Mouse (Mus musculus) forebrain, embryonic 11.5 days (tissue): Measurements from ENCODE around the gene Fbf1. TPM values are rescaled to one million over a fixed set of nuclear protein-coding genes. Genes with fewer than 3 reads are reported as not detected.

ENCODE experiments used
- ATAC-seq: fragments of 200-750 bp; cut with Nextera tagmentation; replicated peaks from 2 replicates; pipeline ENCODE4 v1.8.0; 2017; ENCODE audit warnings: moderate TSS enrichment; ENCODE audit not compliant: low FRiP score
- DNase-seq: peaks from one replicate; pipeline ENCODE4 v3.0.0-alpha.2; 2017; ENCODE audit warnings: low spot score
- H3K27ac ChIP-seq: fragments of 300-500 bp; sonication (generic); 2 replicates; pipeline ENCODE4 v1.5.1; 2014; ENCODE audit warnings: low read depth, low read length
- H3K27me3 ChIP-seq: fragments of 300-500 bp; sonication (generic); 2 replicates; pipeline ENCODE4 v1.6.1; 2014; ENCODE audit warnings: mild to moderate bottlenecking, low read length, mixed read lengths; ENCODE audit not compliant: control insufficient read depth, insufficient read depth
- H3K36me3 ChIP-seq: fragments of 300-500 bp; sonication (generic); 2 replicates; pipeline ENCODE4 v1.6.1; 2014; ENCODE audit warnings: mild to moderate bottlenecking, low read length, moderate library complexity, mixed read lengths; ENCODE audit not compliant: control insufficient read depth, insufficient read depth
- H3K4me1 ChIP-seq: fragments of 300-500 bp; sonication (generic); replicated peaks from 2 replicates; pipeline ENCODE4 v1.6.1; 2014; ENCODE audit warnings: low read length, mixed read lengths; ENCODE audit not compliant: control insufficient read depth, insufficient read depth
- H3K4me2 ChIP-seq: fragments of 300-500 bp; sonication (generic); 2 replicates; pipeline ENCODE4 v1.6.1; 2014; ENCODE audit warnings: low read depth, mild to moderate bottlenecking, low read length, moderate library complexity, mixed read lengths; ENCODE audit not compliant: severe bottlenecking
- H3K4me3 ChIP-seq: fragments of 300-500 bp; sonication (generic); 2 replicates; pipeline ENCODE4 v1.5.1; 2014; ENCODE audit warnings: low read depth, low read length
- H3K9ac ChIP-seq: fragments of 300-500 bp; sonication (generic); 2 replicates; pipeline ENCODE4 v1.6.1; 2014; ENCODE audit warnings: low read length
- H3K9me3 ChIP-seq: fragments of 300-500 bp; sonication (generic); 2 replicates; pipeline ENCODE4 v1.6.1; 2016; ENCODE audit warnings: low read length, mixed read lengths; ENCODE audit not compliant: control insufficient read depth
- WGBS: fragments of 180-500 bp; shearing (Covaris S2); extraction: QIAGEN DNeasy Blood & Tissue Kit; methylation state at CpG from one replicate; pipeline ENCODE4 v1.1.7; 2014; 5-methylcytosine and 5-hydroxymethylcytosine counted together
- polyA plus RNA-seq: library from polyadenylated mRNA; unstranded; fragments of >200 nt; fragmentation: Nextera tagmentation; extraction: Ambion mirVana; gene quantifications from 2 replicates; pipeline ENCODE4 v1.2.1, GENCODE M21; 2014

Gene Fbf1
- polyA plus RNA-seq, 1 experiment from 2014 or later = 60.3 TPM

- Histone ChIP-seq H3K4me2 (no peak overlapping the region), H3K27ac (no peak overlapping the region), H3K9me3 (no peaks in the 10 kb centered on the region), H3K4me1 (no peaks in the 10 kb centered on the region), H3K9ac (no peak overlapping the region), H3K4me3 (no peak overlapping the region), H3K36me3 (no peaks in the 10 kb centered on the region), H3K27me3 (no peaks in the 10 kb centered on the region)
- 82% methylated on average over 4 of the region's 4 CpGs for WGBS
- DNase-seq (no peak), ATAC-seq (no peak)
Observed at GRCm38 (mm10) chr11:116206678-116207077, 38.7 kb upstream of the Fbf1 start.

- ATAC-seq (no peak), DNase-seq (no peak)
- no peaks in the 10 kb centered on the region for H3K9me3 ChIP-seq
- H3K4me1 ChIP-seq = no peaks in the 10 kb centered on the region
- no peak overlapping the region for H3K9ac ChIP-seq
- 94% methylated on average over 3 of the region's 3 CpGs for WGBS
- no peak overlapping the region for H3K4me3 ChIP-seq
- H3K36me3 ChIP-seq = no peaks in the 10 kb centered on the region
- no peaks in the 10 kb centered on the region for H3K27me3 ChIP-seq
- no peak overlapping the region for H3K4me2 ChIP-seq
- H3K27ac ChIP-seq = no peak overlapping the region
Observed at GRCm38 (mm10) chr11:116203150-116203549, 35.2 kb upstream of the Fbf1 start.

- Histone ChIP-seq H3K36me3 (no peaks in the 10 kb centered on the region), H3K9ac (no peak overlapping the region), H3K27me3 (no peaks in the 10 kb centered on the region), H3K4me1 (0 out of 2 replicates have a peak, but pooled peaks cover 2% of the 10 kb centered on the region), H3K9me3 (no peaks in the 10 kb centered on the region), H3K4me3 (no peak overlapping the region), H3K4me2 (no peak overlapping the region), H3K27ac (no peak overlapping the region)
- no peak for ATAC-seq
- DNase-seq = no peak
- WGBS = 90% methylated on average over 2 of the region's 2 CpGs
Observed at GRCm38 (mm10) chr11:116201151-116201550, 33.2 kb upstream of the Fbf1 start.

- Histone ChIP-seq H3K4me3 (peak within 1 kb of the TSS; percentile 82), H3K27me3 (no peaks in the 10 kb centered on the region), H3K36me3 (no peaks in the 10 kb centered on the region), H3K4me1 (0 out of 2 replicates have a peak, but pooled peaks cover 2% of the 10 kb centered on the region), H3K9ac (peak within 1 kb of the TSS; percentile 87), H3K27ac (peak within 1 kb of the TSS; percentile 93), H3K9me3 (no peaks in the 10 kb centered on the region), H3K4me2 (peak within 1 kb of the TSS; percentile 70)
- ATAC-seq (peak; percentile 98), DNase-seq (peak; percentile 98)
- under 1% methylated on average over 61 of the region's 62 CpGs for WGBS
Observed at GRCm38 (mm10) chr11:116198639-116199531, 30.9 kb upstream of the Fbf1 start, which contains the start of the genes Ten1 and Acox1. Ten1 (plus strand) TSS chr11:116198855. Acox1 (minus strand) TSS chr11:116199045.

- Histone ChIP-seq H3K4me2 (peak overlapping the region; percentile 70), H3K4me1 (0 out of 2 replicates have a peak, but pooled peaks cover 2% of the 10 kb centered on the region), H3K36me3 (no peaks in the 10 kb centered on the region), H3K27ac (no peak overlapping the region), H3K9ac (peak overlapping the region; percentile 87), H3K9me3 (no peaks in the 10 kb centered on the region), H3K4me3 (peak overlapping the region; percentile 82), H3K27me3 (no peaks in the 10 kb centered on the region)
- 28% methylated on average over 13 of the region's 13 CpGs for WGBS
- ATAC-seq = no peak
- no peak for DNase-seq
Observed at GRCm38 (mm10) chr11:116198132-116198531, 30.2 kb upstream of the Fbf1 start.

- H3K9me3 ChIP-seq = no peaks in the 10 kb centered on the region
- no peaks in the 10 kb centered on the region for H3K27me3 ChIP-seq
- DNase-seq = no peak
- 91% methylated on average over 6 of the region's 6 CpGs for WGBS
- no peaks in the 10 kb centered on the region for H3K36me3 ChIP-seq
- H3K9ac ChIP-seq = no peak overlapping the region
- ATAC-seq = no peak
- H3K4me2 ChIP-seq = no peak overlapping the region
- H3K4me1 ChIP-seq = 0 out of 2 replicates have a peak, but pooled peaks cover 2% of the 10 kb centered on the region
- H3K4me3 ChIP-seq = no peak overlapping the region
- no peak overlapping the region for H3K27ac ChIP-seq
Observed at GRCm38 (mm10) chr11:116197584-116197906, 29.6 kb upstream of the Fbf1 start.

- Histone ChIP-seq H3K27me3 (no peaks in the 10 kb centered on the region), H3K36me3 (no peaks in the 10 kb centered on the region), H3K4me2 (no peak overlapping the region), H3K9me3 (no peaks in the 10 kb centered on the region), H3K27ac (no peak overlapping the region), H3K4me1 (0 out of 2 replicates have a peak, but pooled peaks cover 2% of the 10 kb centered on the region), H3K4me3 (no peak overlapping the region), H3K9ac (no peak overlapping the region)
- ATAC-seq (no peak), DNase-seq (no peak)
- WGBS = 94% methylated on average over 18 of the region's 18 CpGs
Observed at GRCm38 (mm10) chr11:116196866-116197583, 29.1 kb upstream of the Fbf1 start.

GRCm38 (mm10) chr11:116196336-116196735, 28.4 kb upstream of the Fbf1 start:
- H3K36me3 ChIP-seq = no peaks in the 10 kb centered on the region
- H3K4me2 ChIP-seq = no peak overlapping the region
- H3K27me3 ChIP-seq = no peaks in the 10 kb centered on the region
- no peak overlapping the region for H3K4me3 ChIP-seq
- 0 out of 2 replicates have a peak, but pooled peaks cover 2% of the 10 kb centered on the region for H3K4me1 ChIP-seq
- no peaks in the 10 kb centered on the region for H3K9me3 ChIP-seq
- no peak overlapping the region for H3K27ac ChIP-seq
- DNase-seq (no peak), ATAC-seq (no peak)
- 80% methylated on average over 3 of the region's 3 CpGs for WGBS
- H3K9ac ChIP-seq = no peak overlapping the region
